Mouse (Mus musculus): Measurements from ENCODE around the gene Plpp2.

Gene Plpp2

GRCm38 (mm10) chr10:79548971-79549723, 15.6 kb upstream of the Plpp2 start:
- no peak for DNase-seq (ENCODE audit: extremely low spot score)

GRCm38 (mm10) chr10:79548546-79548945, 14.9 kb upstream of the Plpp2 start:
- no peak for DNase-seq (ENCODE audit: extremely low spot score)

GRCm38 (mm10) chr10:79547148-79547675, 13.6 kb upstream of the Plpp2 start:
- no peak for DNase-seq (ENCODE audit: extremely low spot score)

- DNase-seq (ENCODE audit: extremely low spot score) = no peak
Observed at GRCm38 (mm10) chr10:79546483-79546882, 12.9 kb upstream of the Plpp2 start.

- no peak for DNase-seq (ENCODE audit: extremely low spot score)
Observed at GRCm38 (mm10) chr10:79545891-79546290, 12.3 kb upstream of the Plpp2 start.

- no peak for DNase-seq (ENCODE audit: extremely low spot score)
Observed at GRCm38 (mm10) chr10:79544631-79545030, 11.0 kb upstream of the Plpp2 start.

- no peak for DNase-seq (ENCODE audit: extremely low spot score)
Observed at GRCm38 (mm10) chr10:79543884-79544597, 10.4 kb upstream of the Plpp2 start.

- no peak for DNase-seq (ENCODE audit: extremely low spot score)
Observed at GRCm38 (mm10) chr10:79542171-79542570, 8.6 kb upstream of the Plpp2 start.

- DNase-seq (ENCODE audit: extremely low spot score) = no peak
Observed at GRCm38 (mm10) chr10:79541522-79541921, 7.9 kb upstream of the Plpp2 start.

- DNase-seq (ENCODE audit: extremely low spot score) = no peak
Observed at GRCm38 (mm10) chr10:79540746-79541145, 7.2 kb upstream of the Plpp2 start.

- DNase-seq (ENCODE audit: extremely low spot score) = no peak
Observed at GRCm38 (mm10) chr10:79539701-79540495, 6.3 kb upstream of the Plpp2 start.

- no peak for DNase-seq (ENCODE audit: extremely low spot score)
Observed at GRCm38 (mm10) chr10:79538873-79539272, 5.3 kb upstream of the Plpp2 start.

GRCm38 (mm10) chr10:79538323-79538722, 4.7 kb upstream of the Plpp2 start:
- DNase-seq (ENCODE audit: extremely low spot score) = no peak

GRCm38 (mm10) chr10:79537781-79538180, 4.2 kb upstream of the Plpp2 start:
- DNase-seq (ENCODE audit: extremely low spot score) = no peak

GRCm38 (mm10) chr10:79537271-79537670, 3.7 kb upstream of the Plpp2 start:
- DNase-seq (ENCODE audit: extremely low spot score) = no peak

GRCm38 (mm10) chr10:79536461-79537080, 3.0 kb upstream of the Plpp2 start:
- no peak for DNase-seq (ENCODE audit: extremely low spot score)

- DNase-seq (ENCODE audit: extremely low spot score) = no peak
Observed at GRCm38 (mm10) chr10:79535431-79535830, 1.8 kb upstream of the Plpp2 start.

GRCm38 (mm10) chr10:79534426-79534825, 830 bp upstream of the Plpp2 start:
- no peak for DNase-seq (ENCODE audit: extremely low spot score)

- no peak for DNase-seq (ENCODE audit: extremely low spot score)
Observed at GRCm38 (mm10) chr10:79532678-79533077, 918 bp downstream of the Plpp2 start.

- no peak for DNase-seq (ENCODE audit: extremely low spot score)
Observed at GRCm38 (mm10) chr10:79531593-79531992, 2.0 kb downstream of the Plpp2 start.

GRCm38 (mm10) chr10:79530721-79531120, 2.9 kb downstream of the Plpp2 start:
- no peak for DNase-seq (ENCODE audit: extremely low spot score)

- no peak for DNase-seq (ENCODE audit: extremely low spot score)
Observed at GRCm38 (mm10) chr10:79530241-79530640, 3.4 kb downstream of the Plpp2 start.
